Mouse (Mus musculus): ENCODE measurements at regions not wholly inside any gene's neighbourhood (a gene's known extent, or its start where the extent isn't known, plus 50 kb on each side); places are given as distances from the start of the nearest gene placed in this dataset.

DNA sequence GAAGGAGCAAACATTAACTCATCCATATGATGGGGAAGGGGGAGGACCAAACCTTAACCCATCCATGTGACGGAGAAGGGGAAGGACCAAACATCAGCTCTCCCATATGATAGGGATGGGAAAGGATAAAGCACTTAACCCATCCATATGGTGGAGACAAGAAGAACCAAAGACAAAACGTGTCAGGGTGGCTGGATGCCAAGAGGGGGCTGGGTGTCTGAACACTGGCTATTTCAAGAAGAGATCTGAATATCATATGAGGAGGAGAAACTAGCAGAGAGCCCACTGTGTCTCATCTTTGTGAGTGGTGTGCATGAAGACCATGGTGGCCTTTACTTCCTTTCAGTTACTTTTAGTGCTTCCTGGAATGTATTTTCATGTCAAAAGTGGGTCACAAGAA, 207.0 kb downstream of the Rplp1 start:
- no peak for DNase-seq (ENCODE audit: low spot score)

DNA sequence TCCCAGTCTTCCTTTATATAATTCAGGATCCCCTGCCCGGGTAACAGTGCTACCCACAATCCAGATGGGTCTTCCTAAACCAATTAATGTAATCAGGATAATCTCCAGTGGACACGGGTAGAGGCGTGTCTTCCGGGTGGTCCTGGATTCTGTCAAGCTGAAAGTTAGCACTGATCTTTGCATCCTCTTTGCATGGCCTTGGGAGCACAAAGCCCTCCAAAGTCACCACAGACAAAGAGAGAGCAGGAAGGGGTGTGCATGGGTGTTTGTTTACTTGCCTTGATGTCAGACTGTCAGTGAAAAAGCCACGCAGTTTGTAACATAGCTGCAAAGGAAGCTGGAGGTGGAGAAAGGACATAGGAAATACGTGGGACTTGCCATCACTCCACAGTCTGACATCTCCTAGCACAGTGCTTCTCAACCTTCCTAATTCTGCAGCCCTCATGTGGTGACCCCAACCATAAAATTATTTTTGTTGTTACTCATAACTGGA, 208.0 kb downstream of the Rplp1 start:
- DNase-seq (ENCODE audit: low spot score) = no peak

DNA sequence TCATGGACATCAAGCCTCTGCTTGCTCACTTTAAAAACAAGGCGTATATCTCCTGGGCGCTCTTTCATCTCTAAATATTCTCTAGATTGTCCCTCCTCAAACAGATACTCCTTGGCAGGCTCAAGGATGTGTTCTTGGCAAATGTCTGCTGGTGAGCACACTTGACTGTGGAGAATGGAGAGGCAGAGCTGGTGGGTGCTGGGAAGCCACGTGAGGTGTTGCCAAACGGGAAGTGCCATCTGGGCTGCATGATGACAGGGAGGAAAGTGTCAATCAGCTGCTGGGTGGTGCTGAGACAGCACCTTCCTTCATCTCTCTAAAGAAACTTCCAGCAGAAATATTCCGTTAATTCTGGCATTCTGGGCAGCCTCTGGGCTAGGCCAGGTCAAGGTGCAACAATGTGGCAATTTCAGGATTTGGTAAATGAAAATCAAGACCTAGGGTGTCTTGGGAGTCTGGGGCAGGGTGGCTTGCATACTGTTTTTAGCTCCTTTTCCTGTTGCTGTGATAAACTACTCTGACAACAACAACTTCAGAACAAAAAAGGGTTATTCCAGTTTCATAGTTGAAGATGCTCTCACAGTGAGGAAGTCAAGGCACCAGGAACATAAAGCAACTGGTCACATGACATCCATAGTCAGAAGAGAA, 208.6 kb downstream of the Rplp1 start:
- DNase-seq (ENCODE audit: low spot score) = peak; percentile 42

DNA sequence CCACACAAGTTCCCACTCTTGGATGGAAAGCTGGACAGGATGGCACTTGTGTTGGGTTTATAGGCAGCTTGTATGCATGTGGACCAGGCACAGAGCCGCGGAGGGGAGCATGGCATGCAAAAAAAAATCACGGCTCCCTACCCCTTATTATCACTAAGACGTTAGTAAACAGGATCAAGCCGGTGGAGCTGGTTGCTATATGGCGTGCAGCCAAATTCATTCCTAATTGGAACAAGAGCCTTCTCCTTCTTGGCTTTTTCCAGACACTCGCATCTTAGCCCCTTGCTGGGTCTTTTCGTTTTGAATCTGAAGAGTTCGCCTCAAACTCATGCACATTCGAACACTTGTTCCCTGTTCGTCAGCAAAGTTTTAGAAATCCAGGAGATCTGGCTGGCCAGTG, 211.0 kb downstream of the Rplp1 start:
- no peak for DNase-seq (ENCODE audit: low spot score)

DNA sequence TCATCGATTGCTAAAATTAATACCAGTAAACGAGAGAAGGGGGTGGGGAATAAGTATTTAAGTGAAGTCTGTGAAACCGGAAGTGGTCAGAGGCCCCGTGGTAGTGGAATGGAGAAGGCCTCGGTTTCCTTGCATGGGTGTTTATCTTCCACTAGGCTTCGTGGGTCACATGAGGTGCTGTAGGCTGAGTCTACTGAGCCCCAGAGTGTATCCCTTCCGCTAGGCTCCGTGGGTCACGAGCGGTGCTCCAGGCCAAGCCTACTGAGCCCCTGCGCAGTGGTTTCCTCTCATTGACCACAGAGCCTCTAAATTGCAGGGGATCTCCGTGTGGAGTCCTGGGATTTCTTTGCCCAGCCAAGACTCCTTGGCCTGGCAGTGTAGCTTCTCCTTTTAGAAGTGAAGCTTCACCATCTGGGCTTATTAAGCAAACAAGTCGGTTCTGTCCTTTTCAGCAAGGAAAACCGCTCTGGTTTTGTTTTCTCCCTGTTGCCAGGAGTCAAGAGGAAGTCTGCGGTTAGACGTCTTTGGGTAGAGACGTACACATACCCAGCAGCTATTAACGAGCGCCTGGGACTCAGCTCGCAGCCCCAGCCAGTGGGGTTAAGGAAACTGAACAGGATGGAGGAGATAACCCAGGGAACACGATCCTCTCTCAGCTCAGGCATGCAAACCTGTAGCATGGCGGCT, 211.9 kb downstream of the Rplp1 start:
- DNase-seq (ENCODE audit: low spot score) = peak; percentile 21

DNA sequence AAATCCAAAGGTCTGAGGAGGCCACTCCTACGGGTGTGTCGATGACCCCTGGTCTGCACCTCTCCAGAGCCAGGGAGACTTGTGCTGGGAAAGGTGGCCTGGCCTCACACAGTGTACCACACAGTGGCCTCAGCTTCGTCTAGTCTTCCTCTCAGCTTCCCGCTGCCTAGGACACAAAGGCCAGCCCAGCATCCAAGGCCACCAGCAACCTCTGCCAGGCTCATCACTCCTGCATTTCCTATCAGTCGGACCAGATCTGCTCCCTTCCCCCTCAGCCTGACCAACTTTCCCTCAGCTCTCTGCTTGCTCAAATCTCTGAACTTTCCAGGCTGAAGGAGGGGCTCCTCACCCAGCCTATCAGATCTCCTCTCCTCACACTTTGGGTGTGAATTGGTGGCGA, 213.8 kb downstream of the Rplp1 start:
- no peak for DNase-seq (ENCODE audit: low spot score)

DNA sequence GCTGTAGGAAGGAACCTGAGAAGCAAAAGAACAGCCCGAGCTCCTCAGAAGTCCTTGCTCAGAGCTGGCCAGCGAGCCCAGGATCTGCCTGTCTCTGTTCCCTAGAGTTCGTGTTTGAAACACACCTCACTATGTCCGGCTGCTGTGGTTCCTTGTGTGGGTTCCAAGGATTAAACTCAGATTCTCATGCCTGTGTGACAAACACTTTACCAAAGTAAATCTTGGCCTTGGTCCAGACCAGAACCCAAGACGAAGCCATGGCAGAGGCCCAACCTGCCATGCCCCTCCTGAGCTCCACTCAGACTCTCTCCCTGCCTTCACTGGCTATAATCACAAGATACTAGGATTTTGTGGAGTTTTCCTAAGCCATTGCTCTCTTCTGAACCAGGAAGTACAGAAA, 214.7 kb downstream of the Rplp1 start:
- DNase-seq (ENCODE audit: low spot score) = no peak

DNA sequence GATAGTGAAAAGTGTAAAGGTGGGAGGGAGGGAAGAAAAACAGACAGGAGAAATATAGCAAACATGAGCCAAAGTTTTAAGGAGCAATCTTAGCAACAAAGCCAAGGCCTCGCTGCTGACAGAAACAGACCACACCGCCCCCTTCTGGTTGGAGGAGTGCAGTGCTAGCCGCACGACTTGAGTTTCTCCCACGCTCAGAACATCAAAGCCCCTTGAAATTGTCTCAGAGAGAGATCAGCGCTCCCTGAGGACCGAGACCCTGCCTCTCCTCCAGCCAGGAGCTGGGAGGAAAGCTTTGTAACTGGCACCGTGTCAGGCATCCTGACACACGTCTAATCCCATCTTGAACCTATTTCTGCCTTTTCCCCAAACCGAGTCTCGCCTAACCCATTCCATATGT, 216.4 kb downstream of the Rplp1 start:
- peak; percentile 39 for DNase-seq (ENCODE audit: low spot score)

DNA sequence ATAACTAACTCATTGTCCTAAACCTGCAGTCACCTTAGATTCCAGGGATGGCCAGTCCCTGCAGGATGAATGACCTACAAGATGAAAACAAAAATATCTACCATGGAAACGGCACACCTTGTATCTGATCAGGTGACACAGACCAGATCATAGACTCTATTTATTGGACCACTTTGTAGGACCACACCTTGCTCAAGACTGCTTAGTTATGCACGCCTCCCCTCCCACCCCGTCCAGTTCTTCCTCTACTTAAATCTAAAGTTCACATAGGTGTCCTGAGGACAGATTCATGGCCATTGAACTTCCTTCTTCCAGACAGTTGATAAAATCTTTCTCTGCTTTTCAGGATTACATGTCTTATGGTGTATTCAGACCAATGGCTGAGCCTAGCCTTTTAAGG, 217.5 kb downstream of the Rplp1 start:
- DNase-seq (ENCODE audit: low spot score) = no peak

DNA sequence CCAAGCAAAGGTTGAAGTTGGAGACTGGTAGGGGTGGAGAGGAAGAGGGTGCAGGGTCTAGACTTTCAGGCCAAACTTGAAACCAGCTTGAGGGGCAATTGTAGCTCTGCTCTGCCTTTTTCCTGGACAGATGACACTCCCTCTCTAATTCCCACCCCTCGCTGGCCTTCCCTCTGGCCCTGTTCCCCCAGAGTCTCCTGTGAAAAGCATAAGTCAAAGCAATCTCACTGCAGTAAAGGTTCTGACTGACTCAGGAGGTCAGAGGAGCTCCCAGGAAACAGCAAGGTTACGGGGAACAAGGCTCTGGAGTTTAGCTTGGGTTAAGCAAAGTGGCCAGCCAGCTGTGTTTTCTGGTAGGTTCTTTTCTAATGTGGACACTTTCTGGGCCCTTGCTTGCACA, 218.5 kb downstream of the Rplp1 start:
- DNase-seq (ENCODE audit: low spot score) = no peak

DNA sequence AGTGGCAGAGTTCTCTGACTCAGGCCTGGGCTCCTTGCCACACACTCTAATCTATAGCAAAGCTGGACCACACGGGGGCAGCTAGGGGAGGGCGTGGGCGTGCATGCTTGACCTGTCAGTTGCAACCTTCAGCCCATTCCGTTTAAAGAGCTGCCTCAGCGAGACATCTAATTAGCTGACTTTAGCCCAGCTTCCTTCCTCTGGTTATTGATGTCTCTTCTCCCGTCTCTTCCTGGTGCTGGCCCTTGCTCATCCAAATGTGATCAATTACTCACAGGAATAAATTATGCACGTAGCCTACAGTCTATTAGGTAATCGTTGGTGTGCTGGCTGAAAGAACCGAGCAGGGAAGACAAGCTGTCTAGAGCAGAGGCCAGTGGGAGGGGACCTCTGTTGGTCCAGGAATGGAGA, 219.0 kb downstream of the Rplp1 start:
- no peak for DNase-seq (ENCODE audit: low spot score)

DNA sequence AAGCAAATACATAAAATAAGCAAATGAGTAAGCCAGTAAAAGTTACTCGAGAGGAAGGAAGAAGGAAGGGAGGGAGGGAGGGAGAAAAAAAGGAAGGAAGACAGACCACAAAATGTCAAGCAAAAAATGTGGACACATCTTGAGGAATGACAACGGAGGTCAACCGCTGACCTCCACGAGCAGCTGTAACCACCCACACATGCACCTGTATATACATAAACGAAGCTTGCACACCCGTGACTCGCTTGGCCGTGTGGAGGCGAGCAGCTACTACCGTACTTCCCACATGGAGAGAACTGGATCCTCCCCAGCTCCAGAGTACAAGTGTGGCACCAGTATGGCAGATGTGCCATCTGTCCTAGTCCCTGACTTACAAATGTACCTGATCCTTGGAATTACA, 220.1 kb downstream of the Rplp1 start:
- no peak for DNase-seq (ENCODE audit: low spot score)

DNA sequence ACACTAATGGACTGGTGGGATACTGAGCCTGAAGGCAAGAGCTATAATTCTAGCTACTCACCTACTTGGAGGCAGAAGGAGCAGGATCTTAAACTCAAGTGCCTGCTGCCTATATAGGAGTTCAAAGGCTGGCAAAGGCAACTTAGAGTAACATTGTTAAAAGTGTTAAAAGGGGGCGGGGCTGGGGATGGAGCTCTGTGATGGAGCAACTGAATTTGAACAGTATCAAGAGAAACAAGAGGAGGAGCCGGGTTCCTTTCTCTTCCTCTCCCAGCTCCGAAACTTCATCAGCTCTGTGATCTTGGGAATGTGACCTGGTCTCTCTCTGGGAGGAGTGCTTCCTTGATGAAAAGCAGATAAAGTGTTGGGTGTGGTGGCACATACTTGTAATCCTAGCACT, 223.6 kb downstream of the Rplp1 start:
- DNase-seq (ENCODE audit: low spot score) = no peak

DNA sequence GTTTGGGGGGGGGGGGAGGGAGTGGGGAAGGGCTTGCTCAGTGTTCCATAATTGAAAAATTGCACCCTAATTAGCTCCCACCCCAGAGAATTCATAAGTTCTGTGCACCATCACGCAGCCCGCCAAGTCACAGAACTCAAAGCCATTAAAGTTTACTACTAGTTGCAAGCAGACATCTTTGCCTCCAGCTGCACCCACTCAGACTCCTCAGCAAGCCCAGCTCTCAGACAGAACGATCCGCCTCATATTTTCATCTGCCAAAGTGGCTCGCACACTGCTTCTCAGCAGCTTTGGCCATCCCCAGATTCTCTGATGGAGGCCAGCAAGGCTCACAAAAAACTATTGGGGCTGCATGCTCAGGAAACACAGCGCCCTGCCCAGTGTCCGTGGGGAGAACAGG, 224.4 kb downstream of the Rplp1 start:
- no peak for DNase-seq (ENCODE audit: low spot score)

DNA sequence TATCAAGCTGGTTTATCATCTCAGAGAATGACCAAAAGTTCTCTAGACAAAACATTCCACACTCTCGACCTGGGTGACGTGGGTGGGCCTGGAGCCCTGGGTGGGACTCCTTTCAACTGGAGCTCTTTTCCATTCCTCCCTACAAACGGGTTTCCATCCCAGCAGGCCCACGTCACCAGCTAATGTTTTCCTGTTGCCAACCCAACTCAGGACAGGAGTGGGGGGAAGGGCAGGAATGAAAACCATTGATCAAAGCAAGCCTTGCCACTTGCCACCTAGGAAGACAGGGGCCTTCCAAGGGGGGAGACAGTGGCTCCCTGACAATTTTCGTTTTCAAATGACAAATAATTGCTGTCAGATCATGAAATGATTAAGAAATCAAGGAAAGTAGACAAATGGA, 224.8 kb downstream of the Rplp1 start:
- no peak for DNase-seq (ENCODE audit: low spot score)

DNA sequence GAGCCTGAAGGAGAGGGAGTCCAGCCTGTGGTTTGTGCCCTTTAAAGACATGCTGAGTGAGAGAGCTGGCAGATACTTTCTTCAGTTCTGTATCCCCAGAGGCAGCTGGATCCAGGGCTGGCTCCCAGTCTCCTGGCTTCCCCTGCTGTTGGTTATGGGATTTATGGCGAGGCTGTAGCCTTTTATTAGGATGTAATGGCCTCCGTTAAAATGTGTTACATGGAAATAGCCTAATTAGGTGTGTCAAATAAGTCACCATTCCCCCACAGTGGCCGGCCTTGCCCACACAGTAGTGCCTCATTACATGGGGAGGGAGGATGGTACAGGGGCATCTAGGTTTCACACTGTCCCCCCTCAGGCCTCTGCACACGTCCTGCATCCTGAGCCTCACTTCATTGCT, 230.8 kb downstream of the Rplp1 start:
- no peak for DNase-seq (ENCODE audit: low spot score)

DNA sequence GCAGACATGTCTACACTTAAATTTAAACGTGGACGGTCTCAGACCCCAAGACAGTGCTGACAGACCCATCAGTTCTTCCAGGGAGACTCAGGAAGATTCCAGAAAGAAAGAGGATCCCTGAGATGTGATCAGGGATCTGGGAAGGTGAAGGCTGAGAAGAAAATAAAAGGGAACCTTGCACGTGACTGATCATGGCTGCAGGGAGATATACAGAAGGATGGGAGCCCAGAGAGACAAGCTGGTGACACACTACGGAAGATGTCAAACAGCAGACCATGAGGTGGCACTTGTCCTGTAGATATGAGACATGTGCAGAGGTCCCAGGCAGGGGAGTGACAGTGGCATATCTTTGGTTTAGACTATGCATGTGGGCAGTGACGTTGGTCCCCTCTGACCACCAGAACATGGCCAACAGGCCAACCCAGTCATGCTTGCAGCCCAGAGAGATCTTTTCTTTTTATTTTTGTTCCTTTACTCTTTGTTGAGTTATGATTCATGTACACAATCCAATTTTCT, 231.5 kb downstream of the Rplp1 start:
- no peak for DNase-seq (ENCODE audit: low spot score)

DNA sequence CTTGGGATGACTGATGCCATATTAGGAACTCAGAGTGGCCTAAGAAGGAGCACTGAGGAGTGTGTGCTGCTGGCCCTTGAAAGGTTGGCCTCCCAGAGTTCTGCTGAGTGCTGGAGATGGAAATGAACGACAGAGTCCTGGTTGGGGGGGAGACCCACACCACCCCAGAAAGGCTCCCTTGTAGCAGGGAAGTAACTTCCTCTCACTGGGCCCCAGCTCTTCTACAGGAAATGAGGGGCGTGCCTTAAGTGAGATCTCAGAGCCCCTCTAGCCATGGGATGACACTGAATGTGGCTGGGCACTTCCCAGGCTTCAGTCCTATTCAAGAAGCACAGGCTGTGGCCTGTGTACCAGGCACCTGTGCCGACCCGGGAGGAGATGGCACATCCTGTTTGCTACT, 232.0 kb downstream of the Rplp1 start:
- no peak for DNase-seq (ENCODE audit: low spot score)

DNA sequence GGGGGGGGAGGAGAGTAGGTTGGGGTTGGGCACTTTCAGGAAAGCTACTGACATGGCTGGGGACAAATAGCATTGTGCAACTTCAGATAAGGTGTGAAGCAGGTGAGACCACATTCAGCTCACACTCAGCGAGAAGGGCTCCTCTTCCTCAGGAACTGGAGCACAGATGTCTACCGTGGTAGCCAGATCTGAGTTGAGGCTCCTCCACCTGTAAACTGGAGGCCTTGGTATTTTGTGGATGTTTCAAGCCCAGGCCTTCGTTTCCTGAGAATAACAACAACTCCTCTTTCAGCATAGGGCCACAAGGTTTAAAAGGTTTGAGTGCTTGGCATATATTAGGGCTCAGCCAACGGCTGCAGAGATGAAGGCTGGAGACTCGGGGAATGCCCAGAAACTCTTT, 232.9 kb downstream of the Rplp1 start:
- no peak for DNase-seq (ENCODE audit: low spot score)

DNA sequence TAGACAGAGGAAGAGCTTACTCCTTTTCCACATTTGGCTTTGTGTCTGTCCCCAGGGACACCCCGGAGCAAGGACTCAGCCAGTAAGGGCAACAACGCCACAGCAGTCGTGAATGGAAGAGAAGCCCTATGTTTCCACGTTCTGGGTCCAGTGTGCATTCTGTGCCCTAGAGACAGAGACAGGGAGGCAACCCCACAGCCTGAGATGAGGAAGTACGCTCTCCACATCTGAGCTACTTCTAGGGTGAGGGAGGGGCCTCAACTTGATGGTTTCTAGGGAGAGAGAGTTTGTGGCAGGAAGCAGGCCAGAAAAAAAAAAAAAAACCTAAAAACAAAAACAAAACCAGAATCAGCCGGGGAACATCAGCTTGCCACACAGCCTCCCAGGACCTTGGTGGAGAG, 233.4 kb downstream of the Rplp1 start:
- DNase-seq (ENCODE audit: low spot score) = no peak

DNA sequence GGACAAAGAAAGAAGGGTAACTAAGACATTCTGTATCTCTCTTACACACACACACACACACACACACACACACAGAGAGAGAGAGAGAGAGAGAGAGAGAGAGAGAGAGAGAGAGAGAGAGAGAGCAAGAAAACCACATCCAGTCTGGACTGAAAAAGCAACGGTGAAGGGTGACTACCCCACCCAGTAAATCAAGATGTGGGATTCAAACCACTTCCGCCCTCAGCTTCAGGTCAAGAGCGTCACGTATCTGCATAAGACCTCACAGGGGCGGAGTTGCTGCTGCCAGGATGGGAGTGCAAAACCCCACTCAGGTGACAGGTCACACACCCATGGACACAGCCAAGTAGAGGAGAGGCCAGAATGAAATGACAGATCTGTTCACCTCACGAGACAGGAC, 234.7 kb downstream of the Rplp1 start:
- no peak for DNase-seq (ENCODE audit: low spot score)

DNA sequence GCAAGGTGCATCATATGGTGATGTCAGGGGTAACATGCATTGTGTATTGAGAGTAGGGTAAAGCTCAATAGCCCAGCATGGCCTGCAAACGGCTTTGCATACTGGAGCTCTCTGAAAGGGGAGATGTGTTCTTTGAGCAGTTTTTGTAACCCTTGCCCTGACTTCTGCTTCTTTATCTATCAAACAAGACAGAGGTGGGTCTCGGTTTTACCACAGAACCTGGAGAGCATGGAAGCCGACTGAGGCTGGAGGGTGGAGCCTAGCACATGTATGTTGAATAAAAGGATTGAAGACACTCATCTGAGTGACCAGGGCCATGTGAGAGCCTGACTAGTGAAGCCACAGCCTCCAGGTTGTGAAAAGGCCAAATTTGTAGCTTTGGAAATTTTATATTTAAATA, 236.7 kb downstream of the Rplp1 start:
- no peak for DNase-seq (ENCODE audit: low spot score)

DNA sequence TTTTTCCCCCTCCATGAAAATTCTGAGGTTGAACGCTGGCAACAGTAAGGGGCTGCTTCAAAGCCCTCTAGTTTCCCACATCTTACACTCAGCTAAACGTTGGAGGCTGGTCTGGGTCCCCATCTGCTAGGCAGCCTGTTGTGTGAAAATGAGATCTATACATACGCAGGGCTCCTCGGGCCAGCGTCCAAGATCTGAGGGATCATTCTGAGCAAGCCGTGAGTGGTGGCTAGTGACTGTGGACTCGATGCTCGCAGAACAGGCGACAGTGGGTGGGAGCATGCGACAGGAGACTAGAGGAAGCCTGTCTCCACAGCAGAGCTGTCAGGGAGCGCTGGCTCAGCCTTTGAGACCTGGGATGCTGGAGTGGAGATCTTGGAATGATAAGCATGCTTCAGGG, 237.3 kb downstream of the Rplp1 start:
- DNase-seq (ENCODE audit: low spot score) = peak; percentile 29

DNA sequence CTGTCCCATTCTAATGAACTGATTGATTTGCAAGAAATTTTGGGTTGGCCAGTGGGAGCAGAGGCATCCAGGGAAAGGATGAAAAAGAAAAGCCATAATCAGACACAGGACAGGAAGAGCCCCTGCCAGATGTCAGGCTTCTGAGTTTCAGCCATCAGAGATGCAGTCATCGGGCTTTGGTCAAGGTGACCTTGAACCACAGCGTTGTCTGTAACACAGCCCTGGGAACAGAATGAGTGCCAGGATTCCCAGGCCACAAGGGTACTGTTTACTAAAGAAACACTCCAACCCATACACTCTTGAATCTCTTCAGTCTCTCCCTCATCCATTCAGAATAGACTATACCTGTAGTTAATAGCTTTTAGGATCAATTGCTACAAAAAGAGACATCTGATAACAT, 239.0 kb downstream of the Rplp1 start:
- no peak for DNase-seq (ENCODE audit: low spot score)

All from layer of hippocampus, adult 9-10 months (tissue).